Mouse (Mus musculus): Measurements from ENCODE around the gene Atxn7l3.
"Not testable (repeated sequence)": the region's sequence is repeated elsewhere in the genome, so short reads cannot be mapped to it uniquely, and the experiment has no call there.

Gene Atxn7l3

GRCm38 (mm10) chr11:102294887-102295597 lies 1.4 kb downstream of the Atxn7l3 start:
- DNase-seq (ENCODE audit: low spot score) = peak; percentile 64

DNA sequence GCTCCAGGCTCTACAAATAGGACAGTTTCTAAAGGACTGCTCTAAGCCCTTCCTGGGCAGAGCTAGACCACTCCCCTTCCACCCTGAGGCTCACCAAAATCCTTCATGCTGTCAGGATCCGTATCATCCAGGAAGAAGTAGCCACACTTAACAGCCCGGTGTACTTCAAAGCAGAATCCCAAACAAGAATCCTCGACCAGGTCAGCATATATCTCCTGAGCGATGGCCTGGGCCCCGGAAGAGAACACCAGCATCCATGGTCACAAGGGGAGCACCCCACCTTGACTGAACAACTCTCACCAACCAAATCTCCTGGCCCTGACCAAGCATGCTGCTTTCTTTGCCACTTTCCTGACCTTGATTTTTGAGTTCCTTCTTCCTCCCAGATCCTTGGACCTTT lies 2.0 kb downstream of the Atxn7l3 start:
- DNase-seq (ENCODE audit: low spot score) = no peak

DNA sequence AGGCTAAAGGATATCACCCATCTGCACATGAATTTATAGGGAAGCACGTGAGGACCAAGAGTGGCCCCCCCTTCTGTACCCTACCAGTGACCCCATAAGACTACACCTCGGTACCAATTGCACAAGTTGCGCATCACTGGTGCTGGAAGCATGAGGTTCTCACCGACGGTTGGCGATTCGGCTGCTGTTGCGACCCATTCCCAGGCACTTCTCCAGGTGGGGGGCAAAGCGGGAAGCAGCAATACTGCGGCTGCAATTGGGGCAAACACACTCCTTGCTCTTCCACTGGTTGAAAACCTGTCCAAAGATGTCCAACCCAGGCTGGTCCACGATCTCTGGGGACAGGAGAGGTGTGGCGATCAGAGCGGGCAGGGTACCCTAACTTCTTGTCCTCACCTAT lies 2.5 kb downstream of the Atxn7l3 start:
- DNase-seq (ENCODE audit: low spot score) = no peak

DNA sequence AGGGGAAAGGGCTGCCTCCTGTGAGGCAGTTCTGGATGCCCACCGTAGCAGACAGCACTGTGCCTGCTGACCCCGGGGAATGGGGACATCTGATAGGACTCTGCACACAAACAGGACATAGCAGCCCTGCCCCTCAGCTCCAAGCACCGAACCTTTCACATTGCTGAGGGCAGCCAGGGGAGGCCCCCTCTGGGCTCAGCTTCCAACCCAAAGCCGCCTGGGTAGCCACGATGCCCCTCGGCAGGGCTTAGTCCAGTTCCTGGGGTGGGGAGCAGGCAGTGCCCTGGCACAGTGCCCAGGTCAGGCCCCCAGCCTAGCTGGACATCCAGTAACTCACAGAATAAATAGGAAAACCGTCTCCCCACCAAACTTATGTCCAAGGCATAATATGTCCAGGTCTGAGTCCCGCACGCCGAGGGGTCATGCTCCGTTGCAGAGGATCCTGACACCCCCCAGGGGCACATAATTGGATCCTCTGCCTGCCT lies 5.3 kb downstream of the Atxn7l3 start:
- no peak for DNase-seq (ENCODE audit: low spot score)

GRCm38 (mm10) chr11:102290141-102290540 lies 6.3 kb downstream of the Atxn7l3 start:
- DNase-seq (ENCODE audit: low spot score) = no peak

GRCm38 (mm10) chr11:102289511-102290100 lies 6.8 kb downstream of the Atxn7l3 start:
- DNase-seq (ENCODE audit: low spot score) = no peak

- DNase-seq (ENCODE audit: low spot score) = no peak
Measured at GRCm38 (mm10) chr11:102288913-102289312, 7.5 kb downstream of the Atxn7l3 start.

- no peak for DNase-seq (ENCODE audit: low spot score)
Measured at GRCm38 (mm10) chr11:102288027-102288804, 8.2 kb downstream of the Atxn7l3 start.

DNA sequence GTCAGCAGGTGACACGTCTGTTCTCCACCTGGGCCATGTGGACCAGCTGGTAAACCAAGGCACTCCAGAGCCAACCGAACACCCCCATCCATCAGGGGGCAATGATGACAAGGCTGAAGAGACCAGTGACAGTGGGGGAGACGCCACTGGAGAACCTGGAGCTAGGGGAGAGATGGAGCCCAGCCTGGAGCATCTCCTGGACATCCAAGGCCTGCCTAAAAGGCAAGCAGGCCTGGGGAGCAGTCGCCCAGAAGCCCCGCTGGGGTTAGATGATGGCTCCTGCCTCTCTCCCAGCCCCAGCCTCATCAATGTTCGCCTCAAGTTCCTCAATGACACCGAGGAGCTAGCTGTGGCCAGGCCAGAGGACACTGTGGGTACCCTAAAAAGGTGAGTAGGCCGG lies 8.9 kb downstream of the Atxn7l3 start:
- no peak for DNase-seq (ENCODE audit: low spot score)

GRCm38 (mm10) chr11:102285095-102285834 lies 11.2 kb downstream of the Atxn7l3 start:
- no peak for DNase-seq (ENCODE audit: low spot score)

DNA sequence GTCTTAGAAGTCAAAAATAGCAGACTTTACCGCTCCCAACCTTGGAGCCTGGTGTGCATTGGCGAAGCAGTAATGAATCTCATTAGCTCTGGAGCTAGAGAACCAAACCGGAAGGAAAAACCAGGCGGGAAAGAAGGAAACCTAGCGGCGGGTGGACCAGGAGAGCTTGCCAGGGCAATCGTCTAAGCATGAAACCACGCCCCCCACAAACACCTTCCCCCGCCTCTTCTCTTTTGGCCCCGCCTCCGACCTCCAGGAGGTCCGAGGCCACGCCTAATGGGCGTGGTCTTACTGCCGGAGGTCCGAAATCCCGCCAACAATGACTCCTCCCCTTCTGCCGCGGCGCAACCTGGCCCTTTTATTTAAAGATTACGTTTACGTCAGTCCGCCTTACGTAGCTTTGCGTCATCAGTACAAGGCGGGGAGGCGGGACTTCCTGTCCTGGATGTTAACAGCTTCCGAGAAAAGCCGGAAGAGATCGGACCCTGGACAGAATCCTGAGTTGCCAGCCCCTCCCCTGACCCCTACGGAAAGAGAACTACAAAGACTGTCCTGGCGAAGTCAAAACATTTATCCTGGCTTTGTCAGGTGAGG lies 11.8 kb downstream of the Atxn7l3 start, which contains the start of gene Tmub2:
TSS of gene Tmub2 (plus strand) at position 431 of the 594 bp plus-strand sequence.
- peak; percentile 98 for DNase-seq (ENCODE audit: low spot score)

DNA sequence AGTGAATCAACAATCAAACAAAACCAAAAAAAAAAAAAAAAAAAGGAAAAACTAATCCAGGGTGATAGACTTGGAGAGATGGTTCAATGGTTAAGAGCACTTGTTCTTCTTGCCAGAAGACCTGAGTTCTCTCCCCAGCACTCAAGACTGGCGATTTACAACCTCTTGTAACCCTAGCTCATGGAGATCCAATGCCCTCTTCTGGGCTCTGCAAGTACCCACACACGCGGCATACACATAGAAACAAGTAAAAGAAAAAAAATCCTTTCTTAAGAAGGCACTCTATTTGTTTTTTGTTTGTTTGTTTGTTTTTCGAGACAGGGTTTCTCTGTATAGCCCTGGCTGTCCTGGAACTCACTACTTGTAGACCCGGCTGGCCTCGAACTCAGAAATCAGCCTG lies 12.5 kb downstream of the Atxn7l3 start:
- DNase-seq (ENCODE audit: low spot score) = no peak

GRCm38 (mm10) chr11:102280267-102280666 lies 16.2 kb downstream of the Atxn7l3 start:
- not testable (repeated sequence) for DNase-seq (ENCODE audit: low spot score)

- no peak for DNase-seq (ENCODE audit: low spot score)
Measured at GRCm38 (mm10) chr11:102279595-102279994, 16.8 kb downstream of the Atxn7l3 start.

GRCm38 (mm10) chr11:102277754-102278153 lies 18.7 kb downstream of the Atxn7l3 start:
- no peak for DNase-seq (ENCODE audit: low spot score)

DNA sequence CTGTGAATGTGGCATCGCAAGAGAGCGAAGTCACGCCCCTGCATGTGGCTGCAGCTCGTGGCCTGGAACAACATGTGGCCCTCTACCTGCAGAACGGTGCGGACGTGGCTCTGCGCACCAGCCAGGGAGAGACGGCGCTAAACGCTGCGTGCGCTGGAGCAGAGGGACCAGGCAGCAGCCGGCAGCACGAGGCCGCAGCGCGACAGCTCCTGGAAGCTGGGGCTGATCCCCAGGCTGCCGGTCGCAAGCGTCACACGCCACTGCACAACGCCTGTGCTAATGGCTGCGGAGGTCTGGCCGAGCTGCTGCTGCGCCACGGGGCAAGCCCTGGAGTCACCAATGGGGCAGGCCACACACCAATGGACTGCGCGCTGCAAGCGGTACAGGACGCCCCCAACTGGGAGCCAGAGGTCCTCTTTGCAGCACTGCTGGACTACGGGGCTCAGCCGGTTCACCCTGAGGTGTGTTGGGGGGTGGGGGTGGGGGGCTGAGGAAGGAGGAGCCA lies 20.0 kb downstream of the Atxn7l3 start:
- DNase-seq (ENCODE audit: low spot score) = no peak

GRCm38 (mm10) chr11:102268520-102269244 lies 27.7 kb downstream of the Atxn7l3 start, which contains the start of gene Asb16:
Gene Asb16, plus strand, starts transcription at chr11:102268743.
- DNase-seq (ENCODE audit: low spot score) = no peak

DNA sequence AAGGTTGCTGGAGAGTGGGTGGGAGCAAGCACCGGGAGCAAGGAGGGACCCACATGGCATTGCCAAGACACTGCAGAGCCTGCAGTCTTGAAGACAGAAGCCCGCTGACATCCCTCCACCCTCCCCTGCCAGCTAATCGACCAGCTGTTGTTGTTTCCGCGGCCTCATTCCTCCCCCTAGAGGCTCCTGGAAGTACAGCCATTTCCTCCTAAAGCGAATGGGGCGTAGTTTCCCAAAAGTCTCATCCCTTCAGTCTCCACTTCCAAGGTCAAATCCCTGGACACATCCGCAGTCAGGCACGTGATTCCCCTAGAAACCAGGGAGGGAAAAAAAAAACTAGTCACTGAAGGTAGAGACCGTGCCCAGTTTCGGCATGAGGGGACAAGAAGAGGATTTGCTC lies 29.0 kb downstream of the Atxn7l3 start:
- DNase-seq (ENCODE audit: low spot score) = peak; percentile 73

DNA sequence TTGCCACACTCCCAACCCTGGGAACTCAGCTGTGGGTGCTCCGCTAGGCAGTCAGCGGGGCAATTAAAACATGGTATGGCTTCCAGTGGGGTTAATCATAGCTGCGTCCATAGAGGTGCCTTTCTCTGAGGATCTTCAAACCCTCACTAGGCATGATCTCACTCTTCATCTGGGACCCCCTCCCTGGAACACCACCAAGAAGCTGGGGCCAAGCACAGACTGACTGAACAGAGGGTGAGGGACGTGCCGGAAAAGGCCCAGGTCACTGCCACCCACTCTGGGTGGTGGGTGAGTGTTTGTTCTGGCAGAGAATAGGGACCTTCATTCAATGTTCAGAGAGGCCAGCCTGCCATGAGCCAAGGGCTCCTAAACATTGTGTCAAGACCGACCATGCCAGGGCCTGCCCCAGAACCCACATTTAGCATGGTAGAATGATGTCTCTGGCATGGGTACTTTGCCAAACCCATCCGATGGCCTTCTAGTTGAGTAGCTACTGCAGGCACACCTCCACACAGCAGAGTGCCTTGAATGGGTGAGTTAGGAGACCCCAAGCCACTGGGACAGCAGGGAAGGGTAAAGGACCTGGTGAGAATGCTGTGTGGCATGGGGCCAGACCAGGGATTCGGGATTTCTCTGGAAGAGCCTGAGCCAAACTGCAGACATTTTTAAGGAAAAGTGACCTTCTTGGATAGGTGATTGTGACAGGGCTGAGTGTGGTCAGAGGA lies 29.6 kb downstream of the Atxn7l3 start:
- DNase-seq (ENCODE audit: low spot score) = no peak

GRCm38 (mm10) chr11:102265816-102266215 lies 30.6 kb downstream of the Atxn7l3 start:
- no peak for DNase-seq (ENCODE audit: low spot score)

Data from lung, postnatal 25 days (tissue).